Mouse (Mus musculus): ENCODE data around the gene Agps. TPM values are rescaled to one million over a fixed set of nuclear protein-coding genes. Genes with fewer than 3 reads are reported as not detected.
A peak's percentile ranks its signal among the peaks of the same experiment; 100 is the strongest.

Gene Agps
- total and polyA plus RNA-seq, 2 experiments from 2014 or later: 17.1 to 37.9 TPM

DNA sequence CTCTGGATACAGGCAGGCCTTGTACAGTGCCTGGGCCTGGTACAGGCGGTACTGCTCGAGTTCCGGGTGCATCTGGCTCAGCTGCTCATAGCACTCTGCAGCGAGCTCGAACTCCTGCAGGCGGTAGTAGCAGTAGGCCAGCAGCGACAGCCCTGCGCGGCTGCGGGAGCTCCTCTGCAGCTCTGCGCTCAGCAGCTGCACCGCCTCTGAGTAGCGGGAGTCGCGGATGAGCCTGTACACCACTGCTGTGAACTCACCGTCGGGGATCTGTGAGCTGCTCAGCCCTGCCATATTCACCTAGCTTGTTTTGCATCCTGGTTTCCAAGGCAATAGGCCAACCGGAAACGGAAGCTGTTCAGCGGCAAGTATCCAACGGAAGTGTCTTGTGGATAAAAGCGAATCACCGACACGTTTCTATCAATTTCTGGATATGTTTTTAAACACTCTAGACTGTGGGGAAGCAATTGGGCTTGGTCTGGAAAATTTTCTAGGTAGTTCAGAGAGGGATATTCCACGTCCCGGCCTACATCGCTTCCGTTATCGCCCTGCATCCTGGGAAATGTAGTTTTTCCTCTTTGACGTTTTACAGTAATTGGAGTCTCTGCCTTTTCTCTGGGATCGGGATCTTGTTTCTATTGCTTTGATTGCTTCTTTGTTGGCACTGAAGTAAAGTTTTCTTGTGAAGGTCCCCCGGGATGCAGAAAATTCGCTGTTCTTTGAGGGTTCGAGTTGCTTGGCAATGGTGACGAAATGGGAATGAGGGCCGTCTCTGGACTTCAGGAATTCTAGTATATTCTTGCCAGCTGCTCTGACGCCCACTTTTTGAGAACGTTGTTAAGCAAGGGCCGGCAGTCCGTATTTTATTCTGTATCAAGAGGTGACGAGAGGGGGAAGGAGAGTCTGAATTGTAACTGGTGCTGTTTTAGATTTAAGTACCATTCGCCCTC, 106.4 kb downstream of the Agps start, which contains the start of gene Ttc30b:
Gene Ttc30b, minus strand, starts transcription at position 469 of the 947 bp plus-strand sequence.
- 4% methylated on average over 35 of the region's 42 CpGs for WGBS
- peak within 1 kb of the TSS; percentile 83 for H3K27ac ChIP-seq (ENCODE audit: low read depth, low read length)
- H3K4me1 ChIP-seq (ENCODE audit: insufficient read depth, low read length): no peaks in the 10 kb centered on the region
- no peaks in the 10 kb centered on the region for H3K27me3 ChIP-seq (ENCODE audit: insufficient read depth, low read length)
- H3K4me2 ChIP-seq (ENCODE audit: low read depth, low read length, poor library complexity, severe bottlenecking): peak within 1 kb of the TSS; percentile 52
- peak within 1 kb of the TSS; percentile 48 for H3K4me3 ChIP-seq (ENCODE audit: low read depth, low read length)
- H3K9me3 ChIP-seq (ENCODE audit: low read length): no peaks in the 10 kb centered on the region
- DNase-seq (ENCODE audit: low spot score) (peak; percentile 90), ATAC-seq (ENCODE audit: low FRiP score) (peak; percentile 87)
- peak within 1 kb of the TSS; percentile 61 for H3K9ac ChIP-seq (replicated peaks; ENCODE audit: low read length, poor library complexity, severe bottlenecking)
- no peak for TF ChIP-seq CTCF (IDR thresholded peaks at IDR 0.05)
- no peaks in the 10 kb centered on the region for H3K36me3 ChIP-seq (ENCODE audit: insufficient read depth, low read length)

DNA sequence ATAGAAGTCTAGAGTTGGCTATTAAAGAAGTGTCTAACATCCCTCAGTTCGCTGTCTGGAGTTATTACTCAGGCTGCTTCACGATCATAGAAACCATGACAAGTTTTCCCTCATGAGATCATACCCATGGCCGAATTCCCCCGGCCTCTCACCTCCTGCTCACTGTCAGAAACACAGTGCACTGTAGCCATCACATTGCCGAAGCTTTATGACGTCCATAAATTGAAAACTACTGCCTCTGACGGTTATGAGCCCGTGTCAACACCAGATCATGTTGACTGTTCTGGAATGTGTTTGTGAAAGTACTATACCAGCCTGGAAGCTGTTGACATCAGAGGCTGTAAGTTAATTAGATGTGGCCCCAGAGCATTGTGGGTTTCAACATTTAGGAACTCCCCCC, 118.7 kb downstream of the Agps start:
- no peaks in the 10 kb centered on the region for H3K27me3 ChIP-seq (ENCODE audit: insufficient read depth, low read length)
- no peak for TF ChIP-seq CTCF (IDR thresholded peaks at IDR 0.05)
- no peaks in the 10 kb centered on the region for H3K4me1 ChIP-seq (ENCODE audit: insufficient read depth, low read length)
- 91% methylated on average over 8 of the region's 8 CpGs for WGBS
- H3K27ac ChIP-seq (ENCODE audit: low read depth, low read length): no peak overlapping the region
- H3K9ac ChIP-seq (replicated peaks; ENCODE audit: low read length, poor library complexity, severe bottlenecking): no peak overlapping the region
- no peaks in the 10 kb centered on the region for H3K9me3 ChIP-seq (ENCODE audit: low read length)
- H3K4me3 ChIP-seq (ENCODE audit: low read depth, low read length): no peak overlapping the region
- no peak for ATAC-seq (ENCODE audit: low FRiP score)
- DNase-seq (ENCODE audit: low spot score): no peak
- H3K4me2 ChIP-seq (ENCODE audit: low read depth, low read length, poor library complexity, severe bottlenecking): no peak overlapping the region
- H3K36me3 ChIP-seq (ENCODE audit: insufficient read depth, low read length): no peaks in the 10 kb centered on the region

DNA sequence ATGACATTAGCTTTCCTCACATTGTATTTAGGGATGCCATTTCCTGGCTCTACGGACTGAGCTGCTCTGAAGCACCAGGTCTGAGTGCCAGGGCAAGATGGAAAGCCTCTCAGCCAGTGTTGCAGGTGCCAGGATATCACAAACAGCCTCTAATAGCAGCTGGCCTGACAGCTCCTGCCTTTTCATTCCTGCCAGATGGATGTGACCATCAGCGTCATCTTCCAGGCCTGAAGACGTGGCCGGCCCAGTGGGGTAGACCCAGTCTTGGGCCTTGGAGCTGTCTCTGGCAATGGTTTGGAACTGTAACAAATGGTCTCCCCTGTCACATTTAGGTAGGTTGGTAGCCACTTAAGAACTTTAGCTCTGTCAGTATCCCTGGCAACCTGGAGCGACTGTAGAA, 121.3 kb downstream of the Agps start:
- WGBS: 94% methylated on average over 5 of the region's 5 CpGs
- Histone ChIP-seq H3K4me3 (ENCODE audit: low read depth, low read length) (no peak overlapping the region), H3K4me2 (ENCODE audit: low read depth, low read length, poor library complexity, severe bottlenecking) (no peak overlapping the region), H3K9me3 (ENCODE audit: low read length) (no peaks in the 10 kb centered on the region), H3K9ac (replicated peaks; ENCODE audit: low read length, poor library complexity, severe bottlenecking) (no peak overlapping the region), H3K27me3 (ENCODE audit: insufficient read depth, low read length) (no peaks in the 10 kb centered on the region), H3K27ac (ENCODE audit: low read depth, low read length) (no peak overlapping the region), H3K4me1 (ENCODE audit: insufficient read depth, low read length) (no peaks in the 10 kb centered on the region), H3K36me3 (ENCODE audit: insufficient read depth, low read length) (no peaks in the 10 kb centered on the region)
- DNase-seq (ENCODE audit: low spot score) (peak; percentile 17), ATAC-seq (ENCODE audit: low FRiP score) (no peak)
- TF ChIP-seq CTCF (IDR thresholded peaks at IDR 0.05): no peak

DNA sequence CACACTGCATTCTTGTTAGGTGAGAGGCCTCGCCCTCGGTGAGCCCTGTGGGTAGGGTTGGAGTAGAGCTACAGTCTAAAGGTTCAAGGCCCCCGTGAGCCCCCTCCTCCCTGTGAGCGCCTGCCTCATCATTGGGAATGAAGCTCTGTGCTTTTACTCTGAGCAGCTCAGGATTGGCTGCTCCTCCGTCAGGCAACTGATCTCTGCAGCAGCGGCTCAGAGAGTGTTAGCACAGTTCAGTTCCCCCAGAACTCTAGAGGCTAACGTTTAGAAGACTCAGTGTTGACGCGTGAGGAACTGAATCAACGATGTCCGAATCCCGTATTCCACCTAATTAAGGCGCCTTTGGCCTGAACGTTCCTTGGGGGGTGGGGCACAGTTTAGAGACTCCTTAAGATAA, 123.7 kb downstream of the Agps start:
- Histone ChIP-seq H3K36me3 (ENCODE audit: insufficient read depth, low read length) (no peaks in the 10 kb centered on the region), H3K27me3 (ENCODE audit: insufficient read depth, low read length) (no peaks in the 10 kb centered on the region), H3K4me1 (ENCODE audit: insufficient read depth, low read length) (no peaks in the 10 kb centered on the region), H3K4me2 (ENCODE audit: low read depth, low read length, poor library complexity, severe bottlenecking) (no peak overlapping the region), H3K4me3 (ENCODE audit: low read depth, low read length) (no peak overlapping the region), H3K9me3 (ENCODE audit: low read length) (no peaks in the 10 kb centered on the region), H3K9ac (replicated peaks; ENCODE audit: low read length, poor library complexity, severe bottlenecking) (no peak overlapping the region), H3K27ac (ENCODE audit: low read depth, low read length) (no peak overlapping the region)
- TF ChIP-seq CTCF (IDR thresholded peaks at IDR 0.05): no peak
- ATAC-seq (ENCODE audit: low FRiP score): no peak
- WGBS: 51% methylated on average over 14 of the region's 14 CpGs
- DNase-seq (ENCODE audit: low spot score): no peak

DNA sequence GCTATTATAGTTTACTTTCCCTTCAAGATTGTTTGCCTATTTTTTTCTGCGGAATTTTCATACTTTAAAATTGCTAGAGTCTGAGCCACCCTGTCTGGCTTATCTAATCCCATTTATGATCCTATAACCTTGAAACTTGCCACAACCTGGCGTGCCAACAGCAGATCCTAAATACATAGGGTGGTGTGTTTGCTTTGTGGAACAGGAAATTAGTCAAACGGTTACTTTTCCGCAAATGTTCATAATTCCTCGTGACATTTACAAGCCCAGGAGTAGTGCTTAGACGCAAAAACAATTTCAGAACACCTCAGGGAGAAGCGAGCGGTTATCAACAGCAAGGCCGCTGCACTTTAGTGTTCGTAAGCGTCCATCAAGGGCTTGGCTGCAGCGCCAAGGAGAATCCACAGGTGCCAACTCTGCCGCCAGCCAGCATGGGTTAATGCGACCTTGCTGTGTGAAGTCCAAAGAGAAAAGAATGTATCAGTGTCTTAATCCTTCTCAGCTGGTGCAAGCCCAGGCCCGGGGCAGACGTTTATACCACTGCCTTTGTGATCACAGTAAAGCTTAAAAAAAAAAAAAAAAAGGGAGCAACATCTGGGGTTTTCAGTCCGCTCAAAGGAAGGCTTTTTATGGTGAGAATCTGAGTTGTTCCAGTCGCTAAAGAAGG, 127.3 kb downstream of the Agps start:
- ATAC-seq (ENCODE audit: low FRiP score): no peak
- no peak overlapping the region for H3K27ac ChIP-seq (ENCODE audit: low read depth, low read length)

More for the DNA sequence above, 127.3 kb downstream of the Agps start:
- Histone ChIP-seq H3K4me2 (ENCODE audit: low read depth, low read length, poor library complexity, severe bottlenecking) (peak overlapping the region; percentile 32), H3K9ac (replicated peaks; ENCODE audit: low read length, poor library complexity, severe bottlenecking) (no peak overlapping the region), H3K27me3 (ENCODE audit: insufficient read depth, low read length) (no peaks in the 10 kb centered on the region), H3K4me1 (ENCODE audit: insufficient read depth, low read length) (no peaks in the 10 kb centered on the region), H3K4me3 (ENCODE audit: low read depth, low read length) (no peak overlapping the region), H3K36me3 (ENCODE audit: insufficient read depth, low read length) (no peaks in the 10 kb centered on the region), H3K9me3 (ENCODE audit: low read length) (no peaks in the 10 kb centered on the region)
- TF ChIP-seq CTCF (IDR thresholded peaks at IDR 0.05): no peak
- 29% methylated on average over 18 of the region's 18 CpGs for WGBS
- DNase-seq (ENCODE audit: low spot score): peak; percentile 44

Measured in midbrain, postnatal 0 days (tissue).